Mouse (Mus musculus): ENCODE measurements at regions not wholly inside any gene's neighbourhood (a gene's known extent, or its start where the extent isn't known, plus 50 kb on each side); places are given as distances from the start of the nearest gene placed in this dataset.
A peak's percentile ranks its signal among the peaks of the same experiment; 100 is the strongest.

DNA sequence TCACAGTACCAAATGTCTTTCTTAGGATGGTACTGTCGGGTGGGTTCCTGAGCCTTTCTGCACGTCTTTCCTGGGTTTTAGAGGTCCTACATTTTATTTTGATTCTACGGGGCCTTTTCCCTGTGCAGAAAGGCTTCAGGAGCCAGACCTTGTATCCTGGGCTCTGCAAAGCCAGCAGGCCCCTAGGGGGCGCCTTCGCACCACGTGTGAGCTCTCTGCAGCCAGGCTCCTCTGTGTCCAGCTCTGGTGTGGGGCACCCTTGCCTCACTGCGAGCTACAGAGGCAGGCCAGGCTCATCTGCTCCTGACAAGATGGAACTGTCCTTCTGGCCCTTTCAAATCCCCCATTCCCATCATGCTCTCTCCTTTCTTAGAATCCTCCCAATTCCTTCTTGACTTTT, 53.3 kb upstream of the Usp3 start:
- peak; percentile 96 to 97 for DNase-seq

DNA sequence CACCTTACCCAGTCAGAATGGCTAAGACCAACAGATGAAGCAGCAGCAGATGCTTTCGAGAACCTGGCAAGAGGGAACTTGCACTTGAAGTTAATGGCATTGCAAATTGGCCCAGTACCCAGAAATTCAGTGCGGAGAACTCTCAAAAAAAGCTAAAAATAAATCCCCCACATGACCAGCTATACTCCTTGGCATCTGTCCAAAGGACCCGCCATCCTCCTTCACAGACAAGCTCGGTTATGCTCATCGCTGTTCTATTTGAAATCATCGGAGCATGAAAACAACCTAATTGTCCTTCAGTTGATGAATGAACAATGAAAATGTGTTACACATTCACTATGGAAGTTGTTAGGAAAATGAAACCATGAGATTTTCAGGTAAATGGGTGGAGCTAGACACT, 58.4 kb upstream of the Usp3 start:
- DNase-seq, result no peak

DNA sequence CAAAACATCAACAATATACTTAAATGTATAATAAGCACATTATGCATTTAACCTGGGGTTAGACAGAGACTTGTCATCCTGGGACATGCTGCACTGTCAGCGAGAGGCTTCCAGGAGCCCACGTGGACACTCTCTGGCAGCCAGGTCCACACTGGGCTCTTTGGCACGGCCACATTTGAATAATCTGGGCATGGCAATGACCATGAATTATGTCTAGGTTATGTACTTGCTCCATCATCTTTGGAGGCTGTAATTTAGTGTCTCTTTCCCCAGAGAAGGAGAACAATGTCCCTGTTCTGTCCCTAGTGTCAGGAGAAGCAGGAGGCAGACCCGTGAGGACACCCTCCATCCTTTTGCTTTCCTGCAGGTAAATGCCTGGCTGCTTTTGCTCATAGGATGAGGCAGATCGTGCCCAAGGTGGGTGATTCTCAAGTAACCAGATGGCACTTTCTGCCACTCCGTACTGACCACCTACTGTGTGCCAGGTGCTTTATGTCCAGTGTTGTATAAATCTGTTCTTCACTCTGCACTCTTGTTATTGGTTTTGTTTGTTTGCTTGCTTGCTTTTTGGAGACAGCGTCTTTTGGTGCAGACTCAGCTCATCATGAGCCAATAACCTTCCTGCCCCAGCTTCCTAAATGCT, 56.2 kb upstream of the Car12 start:
- peak; percentile 77 to 83 for DNase-seq

DNA sequence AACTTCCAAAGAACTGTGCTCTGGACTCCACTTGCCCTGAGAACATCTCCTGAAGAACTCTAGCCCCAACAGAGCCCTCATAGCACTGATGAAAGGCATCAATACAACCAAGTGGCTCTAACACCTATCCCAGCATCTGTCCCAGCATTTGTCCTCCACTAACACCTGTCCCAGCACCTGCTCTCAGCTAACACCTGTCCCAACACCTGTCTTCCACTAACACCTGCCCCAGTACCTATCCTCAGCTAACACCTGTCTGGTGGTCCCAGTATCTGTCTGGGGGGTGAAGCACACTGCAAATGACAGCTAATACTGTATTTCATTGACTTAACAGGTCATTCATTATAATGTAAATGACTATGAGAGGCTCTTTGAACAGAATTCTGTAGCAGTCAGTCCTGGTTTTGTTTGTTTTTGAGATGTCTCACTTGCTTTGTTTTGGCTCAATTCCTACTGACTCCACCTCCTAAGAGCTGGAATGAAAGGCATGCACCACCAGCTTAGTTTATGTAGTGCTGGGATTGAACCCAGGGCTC, 54.7 kb upstream of the Car12 start:
- DNase-seq, result no peak

DNA sequence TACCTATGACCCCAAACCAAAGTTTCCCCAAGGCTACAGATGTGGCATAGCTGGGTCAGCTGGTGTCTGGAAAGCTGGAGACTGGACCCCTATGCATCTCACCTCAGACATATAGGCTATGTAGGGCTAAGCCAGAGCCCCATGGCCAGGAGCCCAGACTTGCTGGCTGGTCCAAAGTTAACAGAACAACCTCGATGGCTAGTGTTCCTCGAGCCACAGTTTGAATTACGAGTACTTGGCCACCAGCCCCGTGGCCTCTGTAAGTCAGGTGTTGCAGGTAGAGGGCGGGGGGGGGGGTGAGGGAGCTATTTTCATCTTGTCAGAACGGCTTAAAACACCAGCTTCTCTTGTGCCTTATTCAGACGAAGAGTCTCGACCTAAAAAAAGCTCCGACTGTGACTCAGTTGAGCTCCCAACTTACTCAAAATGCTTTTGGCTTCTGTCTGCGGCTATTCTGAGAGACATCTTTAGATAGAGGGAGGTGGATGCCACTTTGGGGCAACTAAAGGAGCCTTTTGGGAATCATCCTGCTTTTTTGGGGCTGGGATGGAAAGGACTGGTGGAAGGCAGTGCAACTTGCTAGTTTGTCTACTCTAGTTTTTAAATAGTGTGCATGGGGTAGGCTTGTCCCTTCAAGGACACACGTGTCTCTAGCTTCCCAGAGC, 53.6 kb upstream of the Car12 start:
- DNase-seq, result no peak

DNA sequence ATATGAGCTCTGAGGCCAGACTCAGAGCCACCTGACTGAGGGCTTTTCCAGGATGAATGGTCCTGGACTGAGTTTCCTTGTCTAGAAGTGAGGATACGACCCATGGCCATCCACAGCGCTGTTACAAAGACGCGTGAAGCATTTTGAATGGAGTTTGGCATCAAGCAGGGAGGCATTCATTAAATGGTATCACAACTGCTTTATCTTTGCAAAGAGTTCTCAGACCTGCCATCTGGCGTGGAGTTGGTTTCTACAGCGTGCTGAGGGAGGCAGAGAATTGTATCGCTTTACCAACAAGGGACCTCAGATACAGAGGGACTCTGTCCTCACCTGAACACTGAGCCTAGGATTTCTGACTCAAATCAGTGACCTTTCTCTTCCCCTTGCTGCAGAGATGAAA, 51.9 kb upstream of the Car12 start:
- DNase-seq, result no peak

DNA sequence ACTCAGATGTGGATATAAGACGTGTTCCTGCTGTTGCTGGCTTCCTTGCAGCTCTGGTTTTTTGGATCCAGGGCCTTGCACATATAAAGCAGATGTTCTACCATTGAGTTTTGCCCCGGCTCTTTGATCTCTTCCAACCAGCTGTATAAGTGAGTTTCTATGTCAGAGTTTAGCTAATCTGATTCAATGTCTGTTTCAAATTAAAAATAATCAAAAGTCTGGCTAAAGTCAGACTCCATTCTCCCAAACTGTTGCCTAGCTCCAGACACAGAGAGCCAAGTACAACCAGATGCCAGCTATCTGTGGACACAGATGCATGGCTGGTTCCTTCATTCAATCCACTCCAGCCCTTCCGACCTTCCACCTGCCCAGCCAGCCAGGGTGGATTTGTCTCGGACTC, 51.0 kb upstream of the Car12 start:
- no peak for DNase-seq

All from cerebellum, postnatal 36 days (tissue).